Comparison of ENCODE assay signal across 19 mouse cellular contexts in genomic region chr19:5826731-5827002, GRCm38 (mm10). TPM values are rescaled to one million over a fixed set of nuclear protein-coding genes. Genes with fewer than 3 reads are reported as not detected.
A peak's percentile ranks its signal among the peaks of the same experiment; 100 is the strongest.
DNase-seq lines count a peak whose midpoint lies in the region; ATAC-seq and TF ChIP-seq lines count a peak whose summit lies in the region.
"Had no signal": no experiment of that assay in that cellular context is flagged by ENCODE, and none has a peak within 500 bp of the region (broad histone marks: within the 10 kb centered on the region; RNA-seq: fewer than 3 reads in every experiment).

No protein-coding gene starts in this region.

- intact Hi-C loops in heart, postnatal 10 days (cut with DNase I) = no loop called here

- no peak overlapping the region for H3K4me3 ChIP-seq in heart, embryonic 11.5 days (ENCODE audit: low read depth, low read length)
- no peak overlapping the region for H3K4me3 ChIP-seq in heart, postnatal 0 days (ENCODE audit: low read depth, low read length)
- no peak overlapping the region for H3K4me3 ChIP-seq in lung, embryonic 16.5 days (ENCODE audit: low read length)
- H3K4me3 ChIP-seq in embryonic fibroblast, embryonic 13.5 days (ENCODE audit: insufficient read depth, low read length) = no peak overlapping the region
- H3K4me3 ChIP-seq in hindbrain, postnatal 0 days (ENCODE audit: low read length) = no peak overlapping the region
- H3K4me3 ChIP-seq: embryonic facial prominence, embryonic 10.5 days; hindbrain, embryonic 12.5 days; midbrain, embryonic 13.5 days had no signal

- no peaks in the 10 kb centered on the region for H3K9me3 ChIP-seq in heart, embryonic 11.5 days (replicated peaks; ENCODE audit: control insufficient read depth, low read length)
- H3K9me3 ChIP-seq in heart, postnatal 0 days (replicated peaks; ENCODE audit: control insufficient read depth, low read length) = no peaks in the 10 kb centered on the region
- H3K9me3 ChIP-seq in lung, embryonic 16.5 days (ENCODE audit: control insufficient read depth, low read length) = no peaks in the 10 kb centered on the region
- H3K9me3 ChIP-seq in hindbrain, postnatal 0 days (ENCODE audit: low read length) = no peaks in the 10 kb centered on the region
- H3K9me3 ChIP-seq: embryonic facial prominence, embryonic 10.5 days; hindbrain, embryonic 12.5 days; midbrain, embryonic 13.5 days had no signal

- no peak for TF ChIP-seq POLR2A in embryonic fibroblast, embryonic 13.5 days (IDR thresholded peaks at IDR 0.05; ENCODE audit: low read depth, low read length)

- H3K4me1 ChIP-seq in heart, embryonic 11.5 days (ENCODE audit: control insufficient read depth, insufficient read depth, low read length) = peaks cover 41% of the 10 kb centered on the region
- peaks cover 44% of the 10 kb centered on the region for H3K4me1 ChIP-seq in heart, postnatal 0 days (ENCODE audit: control insufficient read depth, insufficient read depth)
- H3K4me1 ChIP-seq in lung, embryonic 16.5 days (replicated peaks; ENCODE audit: control insufficient read depth, insufficient read depth, low read length) = peaks cover 47% of the 10 kb centered on the region
- peaks cover 4% of the 10 kb centered on the region; the same call in 1 of the 2 replicates for H3K4me1 ChIP-seq in embryonic fibroblast, embryonic 13.5 days (ENCODE audit: control insufficient read depth, insufficient read depth, low read length)
- H3K4me1 ChIP-seq in hindbrain, postnatal 0 days (ENCODE audit: insufficient read depth, low read length) = peaks cover 17% of the 10 kb centered on the region

- peak overlapping the region; percentile 84; the same call in 1 of the 2 replicates for H3K27ac ChIP-seq in heart, embryonic 11.5 days (ENCODE audit: low read depth, low read length)
- peak overlapping the region; percentile 90 for H3K27ac ChIP-seq in heart, postnatal 0 days (ENCODE audit: low read depth)
- peak overlapping the region; percentile 89 for H3K27ac ChIP-seq in lung, embryonic 16.5 days (ENCODE audit: low read length)
- peak overlapping the region; percentile 14; the same call in 1 of the 2 replicates for H3K27ac ChIP-seq in embryonic fibroblast, embryonic 13.5 days (ENCODE audit: insufficient read depth, low read length)
- H3K27ac ChIP-seq in hindbrain, postnatal 0 days = no peak overlapping the region
- H3K27ac ChIP-seq: embryonic facial prominence, embryonic 10.5 days; hindbrain, embryonic 12.5 days; midbrain, embryonic 13.5 days had no signal

- no peak overlapping the region for H3K9ac ChIP-seq in heart, embryonic 11.5 days (ENCODE audit: low read depth, low read length)
- H3K9ac ChIP-seq in heart, postnatal 0 days (replicated peaks; ENCODE audit: low read depth, low read length) = no peak overlapping the region
- H3K9ac ChIP-seq in lung, embryonic 16.5 days (ENCODE audit: low read length) = no peak overlapping the region
- no peak overlapping the region for H3K9ac ChIP-seq in hindbrain, postnatal 0 days (replicated peaks; ENCODE audit: low read length)
- H3K9ac ChIP-seq: forebrain, postnatal 0 days; hindbrain, embryonic 12.5 days had no signal

- H3K4me2 ChIP-seq in heart, embryonic 11.5 days = no peak overlapping the region
- peak overlapping the region; percentile 22; the same call in 1 of the 2 replicates for H3K4me2 ChIP-seq in heart, postnatal 0 days (ENCODE audit: low read depth, low read length)
- 0 out of 2 replicates have a peak overlapping the region, but pooled peaks have one; percentile 14 for H3K4me2 ChIP-seq in lung, embryonic 16.5 days (ENCODE audit: low read depth, low read length)
- H3K4me2 ChIP-seq in hindbrain, postnatal 0 days (ENCODE audit: low read depth, low read length) = no peak overlapping the region
- H3K4me2 ChIP-seq: hindbrain, embryonic 12.5 days; midbrain, embryonic 13.5 days had no signal

- no peak for DNase-seq in heart, adult 11 months
- DNase-seq in heart, postnatal 0 days (ENCODE audit: low spot score) = no peak
- no peak for DNase-seq in heart, postnatal 10 days
- DNase-seq in lung, postnatal 10 days = no peak
- DNase-seq in hindbrain, postnatal 0 days (ENCODE audit: low spot score) = no peak
- DNase-seq: adrenal gland, postnatal 36 days; cerebellum, adult 11 months; cerebellum, adult 9-11 months; forebrain, postnatal 0 days; gastrocnemius, postnatal 36 days; kidney, adult 11 months; layer of hippocampus, adult 9-11 months; liver, postnatal 0 days had no signal

- ATAC-seq in heart, embryonic 11.5 days (replicated peaks; ENCODE audit: insufficient number of reproducible peaks, low FRiP score, low TSS enrichment) = no peak
- ATAC-seq in heart, postnatal 0 days (ENCODE audit: insufficient read depth, low read depth) = no peak
- no peak for ATAC-seq in lung, embryonic 16.5 days (ENCODE audit: low read depth)
- no peak for ATAC-seq in hindbrain, postnatal 0 days
- ATAC-seq: forebrain, postnatal 0 days; midbrain, embryonic 13.5 days had no signal

- TF ChIP-seq EP300 in heart, postnatal 0 days (IDR thresholded peaks at IDR 0.05; ENCODE audit: low read depth) = no peak

- no peaks in the 10 kb centered on the region for H3K36me3 ChIP-seq in heart, embryonic 11.5 days (ENCODE audit: control insufficient read depth, insufficient read depth, low read length)
- H3K36me3 ChIP-seq in heart, postnatal 0 days (replicated peaks; ENCODE audit: control insufficient read depth, insufficient read depth, low read length) = peaks cover 26% of the 10 kb centered on the region
- no peaks in the 10 kb centered on the region for H3K36me3 ChIP-seq in lung, embryonic 16.5 days (ENCODE audit: control insufficient read depth, insufficient read depth, low read length)
- no peaks in the 10 kb centered on the region for H3K36me3 ChIP-seq in hindbrain, postnatal 0 days (ENCODE audit: insufficient read depth, low read length)
- H3K36me3 ChIP-seq: embryonic facial prominence, embryonic 10.5 days; hindbrain, embryonic 12.5 days; midbrain, embryonic 13.5 days had no signal

- no peaks in the 10 kb centered on the region for H3K27me3 ChIP-seq in heart, embryonic 11.5 days (ENCODE audit: control insufficient read depth, insufficient read depth, low read length)
- H3K27me3 ChIP-seq in heart, postnatal 0 days (ENCODE audit: control insufficient read depth, insufficient read depth, low read length) = no peaks in the 10 kb centered on the region
- H3K27me3 ChIP-seq in lung, embryonic 16.5 days (ENCODE audit: control insufficient read depth, insufficient read depth, low read depth, low read length) = no peaks in the 10 kb centered on the region
- no peaks in the 10 kb centered on the region for H3K27me3 ChIP-seq in hindbrain, postnatal 0 days (ENCODE audit: insufficient read depth, low read length)
- H3K27me3 ChIP-seq: hindbrain, embryonic 12.5 days; midbrain, embryonic 13.5 days had no signal

- TF ChIP-seq CTCF in heart, postnatal 0 days (IDR thresholded peaks at IDR 0.05; ENCODE audit: low read depth) = no peak
- TF ChIP-seq CTCF in embryonic fibroblast, embryonic 13.5 days (IDR thresholded peaks at IDR 0.05; ENCODE audit: borderline replicate concordance, insufficient read depth, low read length) = no peak
- TF ChIP-seq CTCF in hindbrain, postnatal 0 days (IDR thresholded peaks at IDR 0.05; ENCODE audit: low read depth) = no peak

- WGBS in heart, embryonic 11.5 days (ENCODE audit: insufficient replicate concordance) = 72% methylated on average over 4 of the region's 4 CpGs
- 53% methylated on average over 4 of the region's 4 CpGs for WGBS in heart, postnatal 0 days
- WGBS in lung, embryonic 16.5 days = 51% methylated on average over 4 of the region's 4 CpGs
- 79% methylated on average over 4 of the region's 4 CpGs for WGBS in hindbrain, postnatal 0 days

RNA-seq across cellular contexts. Expression of gene Frmd8, which starts 48.4 kb away (rescaled TPM):
- 15.4 and 19.3 TPM in 2 replicates for polyA plus RNA-seq in heart, embryonic 11.5 days (2014; fragmentation: Nextera tagmentation; extraction: Ambion mirVana)
- total RNA-seq in heart, postnatal 0 days (2014; rRNA removed; ENCODE audit: low replicate concordance) = 29.1 and 53.8 TPM in 2 replicates
- polyA plus RNA-seq in heart, postnatal 0 days (2015; fragmentation: Nextera tagmentation; extraction: Ambion mirVana) = 12.8 and 14.9 TPM in 2 replicates
- total RNA-seq in heart, postnatal 10 days (2021) = 10 to 100 TPM; 19.0 to 20.5 TPM
- polyA plus RNA-seq in lung, embryonic 16.5 days (2015; fragmentation: Nextera tagmentation; extraction: Ambion mirVana) = 56.4 and 61.1 TPM in 2 replicates
- polyA plus RNA-seq in embryonic fibroblast, embryonic 13.5 days (2011; ENCODE audit: insufficient read length, low read depth, missing spikeins) = 24.9 and 35.7 TPM in 2 replicates
- 19.8 and 43.2 TPM in 2 replicates for total RNA-seq in hindbrain, postnatal 0 days (2014; rRNA removed)
- 12.5 and 13.7 TPM in 2 replicates for polyA plus RNA-seq in hindbrain, postnatal 0 days (2015; fragmentation: Nextera tagmentation; extraction: Ambion mirVana)

RNA-seq across cellular contexts. Expression of gene Slc25a45, which starts 50.9 kb away (rescaled TPM):
- polyA plus RNA-seq in heart, embryonic 11.5 days (2014; fragmentation: Nextera tagmentation; extraction: Ambion mirVana) = 2.1 and 2.3 TPM in 2 replicates
- total RNA-seq in heart, postnatal 0 days (2014; rRNA removed; ENCODE audit: low replicate concordance) = 3.1 and 4.8 TPM in 2 replicates
- polyA plus RNA-seq in heart, postnatal 0 days (2015; fragmentation: Nextera tagmentation; extraction: Ambion mirVana) = 2.8 and 2.9 TPM in 2 replicates
- total RNA-seq in heart, postnatal 10 days (2021) = 1 to 10 TPM; 4.6 to 5.9 TPM
- polyA plus RNA-seq in lung, embryonic 16.5 days (2015; fragmentation: Nextera tagmentation; extraction: Ambion mirVana) = 5.7 and 6.2 TPM in 2 replicates
- polyA plus RNA-seq in embryonic fibroblast, embryonic 13.5 days (2011; ENCODE audit: insufficient read length, low read depth, missing spikeins) = 1.3 and 3.5 TPM in 2 replicates
- total RNA-seq in hindbrain, postnatal 0 days (2014; rRNA removed) = 2.1 and 6.0 TPM in 2 replicates
- polyA plus RNA-seq in hindbrain, postnatal 0 days (2015; fragmentation: Nextera tagmentation; extraction: Ambion mirVana) = 1.8 and 2.8 TPM in 2 replicates

RNA-seq across cellular contexts. Expression of gene Scyl1, which starts 55.4 kb away (rescaled TPM):
- 54.8 and 59.4 TPM in 2 replicates for polyA plus RNA-seq in heart, embryonic 11.5 days (2014; fragmentation: Nextera tagmentation; extraction: Ambion mirVana)
- 78.0 and 82.4 TPM in 2 replicates for total RNA-seq in heart, postnatal 0 days (2014; rRNA removed; ENCODE audit: low replicate concordance)
- polyA plus RNA-seq in heart, postnatal 0 days (2015; fragmentation: Nextera tagmentation; extraction: Ambion mirVana) = 46.1 and 47.1 TPM in 2 replicates
- 10 to 100 TPM; 63.4 to 65.7 TPM for total RNA-seq in heart, postnatal 10 days (2021)
- polyA plus RNA-seq in lung, embryonic 16.5 days (2015; fragmentation: Nextera tagmentation; extraction: Ambion mirVana) = 76.3 and 83.2 TPM in 2 replicates
- polyA plus RNA-seq in embryonic fibroblast, embryonic 13.5 days (2011; ENCODE audit: insufficient read length, low read depth, missing spikeins) = 78.4 and 83.1 TPM in 2 replicates
- 84.1 and 96.6 TPM in 2 replicates for total RNA-seq in hindbrain, postnatal 0 days (2014; rRNA removed)
- 73.3 and 76.2 TPM in 2 replicates for polyA plus RNA-seq in hindbrain, postnatal 0 days (2015; fragmentation: Nextera tagmentation; extraction: Ambion mirVana)

Comparison
In these comparisons a context has a peak if more than half of its experiments do, and no peak if none do; other contexts are left out.
1. H3K4me2 ChIP-seq: peak in heart, postnatal 0 days (single experiment) and lung, embryonic 16.5 days (single experiment); none in heart, embryonic 11.5 days (single experiment) and hindbrain, postnatal 0 days (single experiment).